Mouse (Mus musculus) urinary bladder, adult 2 months (tissue): ENCODE data around the gene Rasa3. TPM values are rescaled to one million over a fixed set of nuclear protein-coding genes. Genes with fewer than 3 reads are reported as not detected.
A peak's percentile ranks its signal among the peaks of the same experiment; 100 is the strongest.

ENCODE experiments used
- DNase-seq: peaks from one replicate; pipeline ENCODE4 v3.0.0; 2022; ENCODE audit warnings: low spot score
- polyA plus RNA-seq: library from polyadenylated mRNA; depleted of rRNA; stranded (reverse); fragments of >200 nt; gene quantifications from 2 replicates; pipeline ENCODE4 v1.2.3, GENCODE M21; 2012

Gene Rasa3
- polyA plus RNA-seq, 1 experiment: 49.5 TPM

- DNase-seq: peak; percentile 69
These were observed 126.5 kb downstream of the Rasa3 start for GRCm38 (mm10) chr8:13550718-13551573.

DNA sequence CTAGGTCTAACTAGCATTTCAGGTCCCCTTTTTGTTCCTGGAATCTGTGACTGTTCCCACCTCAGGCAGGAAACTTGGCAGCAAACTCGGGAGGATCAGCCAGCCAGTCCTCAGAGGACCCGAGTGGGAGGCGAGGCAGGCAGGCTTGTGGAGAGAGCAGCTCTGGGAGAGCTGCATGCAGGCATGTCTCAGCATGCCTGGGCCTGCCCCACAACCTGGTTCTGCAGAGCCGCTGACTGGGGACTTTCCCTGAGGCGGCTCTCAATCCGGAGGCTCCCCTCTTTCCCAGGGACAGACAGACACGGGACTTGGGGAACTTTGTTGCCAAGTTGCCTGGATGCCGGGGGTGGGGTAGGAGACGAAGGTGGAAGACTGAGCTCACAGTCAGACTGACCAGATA lies 128.6 kb downstream of the Rasa3 start:
- DNase-seq: peak; percentile 70

GRCm38 (mm10) chr8:13548235-13548634 lies 129.2 kb downstream of the Rasa3 start:
- no peak for DNase-seq

DNA sequence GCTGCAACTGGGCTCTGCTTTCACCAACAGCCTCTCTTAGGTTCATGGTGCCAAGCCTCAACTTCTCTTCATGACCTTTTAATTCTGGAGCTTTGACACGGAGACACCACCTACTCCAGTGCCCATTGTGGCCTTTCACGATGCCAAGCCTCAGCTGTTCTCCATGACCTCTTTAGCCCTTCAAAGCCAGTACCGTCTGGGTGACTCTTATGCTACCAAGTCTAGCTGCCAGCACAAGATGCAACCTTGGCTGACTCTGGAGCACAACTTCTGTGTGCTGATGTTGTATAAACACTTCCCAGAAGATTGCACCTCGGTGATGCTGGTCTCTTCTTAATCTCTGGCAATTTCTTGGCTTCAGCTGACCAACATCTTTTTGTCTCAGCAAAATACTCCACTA lies 131.0 kb downstream of the Rasa3 start:
- no peak for DNase-seq

- no peak for DNase-seq
These were observed 135.9 kb downstream of the Rasa3 start for GRCm38 (mm10) chr8:13541526-13541925.

- DNase-seq: no peak
These were observed 137.3 kb downstream of the Rasa3 start for GRCm38 (mm10) chr8:13540122-13540521.

GRCm38 (mm10) chr8:13538821-13539220 lies 138.6 kb downstream of the Rasa3 start:
- DNase-seq: no peak

DNA sequence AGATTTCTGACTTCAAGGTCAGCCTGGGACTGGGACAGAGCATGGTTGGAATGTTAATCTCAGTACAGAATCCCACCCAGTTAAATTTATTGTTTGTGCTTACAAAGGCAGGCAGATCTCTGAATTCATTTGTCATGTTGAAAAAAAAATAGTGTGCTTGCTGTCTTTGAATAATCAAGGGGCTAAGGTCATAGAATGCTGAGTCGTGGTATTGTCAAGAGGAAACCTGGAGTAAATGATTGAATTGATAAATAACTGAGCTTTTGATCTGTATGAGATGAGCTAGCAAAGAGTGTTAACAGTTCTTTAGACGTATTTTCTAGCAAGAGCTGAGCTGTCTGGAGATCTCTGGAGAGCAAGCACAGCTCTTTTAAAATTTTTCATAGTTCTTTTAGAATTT lies 140.3 kb downstream of the Rasa3 start:
- DNase-seq: no peak

DNA sequence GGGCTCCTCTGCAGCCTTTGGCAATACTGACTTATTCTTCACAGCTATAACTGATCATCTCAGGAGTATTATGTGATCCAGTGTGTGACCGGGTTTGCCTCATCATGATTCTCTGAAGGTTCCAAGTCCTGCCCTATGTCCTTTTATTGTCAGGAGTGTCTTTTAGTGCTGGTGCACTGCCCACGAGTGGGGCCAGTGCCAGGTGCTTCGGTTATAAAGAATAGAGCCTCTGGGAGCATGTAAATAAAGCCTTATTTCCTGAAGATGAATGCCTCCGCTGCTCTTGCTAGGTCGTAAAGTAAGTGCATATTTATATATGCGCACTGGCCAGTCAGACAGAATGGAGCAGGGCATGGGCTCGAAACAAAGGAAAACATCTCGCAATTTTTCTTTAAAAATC lies 144.3 kb downstream of the Rasa3 start:
- no peak for DNase-seq

- DNase-seq: no peak
These were observed 145.7 kb downstream of the Rasa3 start for GRCm38 (mm10) chr8:13531602-13532171.

DNA sequence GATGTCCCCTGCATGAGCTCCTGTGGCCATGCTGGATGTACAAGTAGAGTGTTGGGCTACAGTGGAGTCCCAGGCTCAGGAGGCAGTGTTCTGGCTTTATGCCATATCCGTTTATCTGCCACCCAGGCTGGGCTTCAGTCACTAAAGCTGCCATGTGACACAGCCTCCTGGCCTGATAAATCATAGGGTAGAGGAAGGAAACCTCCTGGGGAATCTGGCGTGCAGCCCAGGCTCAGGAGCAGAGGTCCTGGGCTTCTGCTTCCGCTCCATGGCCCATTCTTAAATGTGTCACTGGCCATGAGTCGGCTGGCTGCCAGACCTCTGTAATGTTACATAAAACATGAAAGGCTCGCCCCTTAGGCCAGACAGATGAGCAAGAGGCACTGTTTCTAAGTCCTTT lies 146.5 kb downstream of the Rasa3 start:
- DNase-seq: peak; percentile 49

GRCm38 (mm10) chr8:13530401-13530800 lies 147.0 kb downstream of the Rasa3 start:
- no peak for DNase-seq

DNA sequence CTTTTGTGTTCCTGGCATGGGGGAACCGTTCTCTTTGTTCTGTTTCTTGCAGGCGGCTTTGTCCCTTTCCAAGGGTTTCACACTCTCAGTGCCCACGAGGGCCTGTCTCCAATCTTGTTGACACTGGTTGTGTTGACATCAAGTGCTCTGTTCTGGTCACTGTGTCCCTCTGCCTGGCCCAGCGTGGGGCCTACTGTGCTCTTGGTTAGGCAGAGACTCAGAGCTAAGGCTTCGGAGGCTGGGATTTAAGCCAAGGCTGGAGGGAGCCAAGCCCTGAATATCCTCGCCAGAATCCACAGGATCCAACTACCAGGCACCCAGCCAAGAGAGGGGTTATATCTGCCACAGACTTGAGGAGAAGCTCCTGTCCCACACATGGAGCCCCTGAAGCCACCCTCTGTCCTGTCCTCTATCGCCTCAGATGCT lies 147.5 kb downstream of the Rasa3 start:
- peak; percentile 43 for DNase-seq

- DNase-seq: no peak
These were observed 148.2 kb downstream of the Rasa3 start for GRCm38 (mm10) chr8:13529011-13529840.

DNA sequence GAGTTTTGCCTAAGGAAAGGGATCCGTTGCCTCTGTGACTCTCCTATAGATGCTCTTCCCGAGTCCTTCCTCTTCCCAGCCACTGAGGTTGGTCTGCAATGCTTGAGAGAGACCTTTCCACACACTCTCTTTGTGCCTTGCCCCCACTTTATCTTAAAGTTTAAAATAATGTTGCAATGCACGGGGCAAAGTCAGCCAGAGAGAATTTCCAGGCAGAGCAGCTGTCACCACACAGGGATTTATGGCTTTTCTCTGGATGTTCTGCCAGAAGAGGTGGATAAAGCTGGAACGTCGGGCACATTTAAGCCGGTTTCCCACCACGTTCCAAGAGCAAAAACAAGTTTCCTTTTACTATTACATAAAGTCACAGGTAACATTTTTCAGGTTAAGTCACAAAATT lies 156.0 kb downstream of the Rasa3 start:
- DNase-seq: no peak

- no peak for DNase-seq
These were observed 157.1 kb downstream of the Rasa3 start for GRCm38 (mm10) chr8:13520349-13520748.

GRCm38 (mm10) chr8:13519503-13519902 lies 157.9 kb downstream of the Rasa3 start:
- DNase-seq: no peak

GRCm38 (mm10) chr8:13517284-13517781 lies 160.1 kb downstream of the Rasa3 start:
- no peak for DNase-seq
